Mouse (Mus musculus): Measurements from ENCODE around the gene Zfp292.

DNA sequence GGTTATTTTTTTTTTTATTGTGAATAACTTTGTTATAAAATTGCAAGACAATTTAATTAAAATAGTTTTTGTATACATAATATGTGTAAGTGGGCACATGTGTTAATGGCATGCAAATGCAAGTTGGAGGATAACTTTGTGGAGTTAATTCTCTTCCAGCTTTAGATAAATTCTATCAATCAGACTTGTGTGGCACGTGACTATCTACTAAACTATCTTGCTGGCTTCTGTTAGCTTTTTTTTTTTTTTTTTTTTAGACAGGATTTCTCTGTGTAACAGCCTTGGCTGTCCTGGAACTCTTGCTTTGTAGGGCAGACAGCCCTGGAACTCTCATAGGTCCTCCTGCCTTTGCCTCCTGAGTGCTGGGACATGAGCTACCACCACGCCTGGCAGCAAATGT lies 15.7 kb upstream of the Zfp292 start:
- TF ChIP-seq POLR2A (IDR thresholded peaks at IDR 0.05; ENCODE audit: insufficient read depth, low read depth, low read length) (no peak), CTCF (IDR thresholded peaks at IDR 0.05) (no peak), EP300 (IDR thresholded peaks at IDR 0.05; ENCODE audit: insufficient read depth, low read depth, low read length) (no peak)

All from heart, adult 2 months (tissue).